Mouse (Mus musculus) ovary, adult 18-20 months (tissue): ENCODE measurements at regions not wholly inside any gene's neighbourhood (a gene's known extent, or its start where the extent isn't known, plus 50 kb on each side); places are given as distances from the start of the nearest gene placed in this dataset.
"Not testable (repeated sequence)": the region's sequence is repeated elsewhere in the genome, so short reads cannot be mapped to it uniquely, and the experiment has no call there.

Experiments used
- DNase-seq: peaks from one replicate; pipeline ENCODE4 v3.0.0; 2022; ENCODE audit warnings: low spot score, mixed read lengths

- DNase-seq = not testable (repeated sequence)
Observed at GRCm38 (mm10) chr1:101901601-101902000, 2129.0 kb downstream of the Cntnap5b start.

- DNase-seq = peak; percentile 4
Observed at GRCm38 (mm10) chr1:101902154-101902825, 2129.7 kb downstream of the Cntnap5b start.

- DNase-seq = peak; percentile 3
Observed at GRCm38 (mm10) chr1:101902826-101903210, 2130.3 kb downstream of the Cntnap5b start.

- DNase-seq = not testable (repeated sequence)
Observed at GRCm38 (mm10) chr1:101916991-101917390, 2144.4 kb downstream of the Cntnap5b start.

- DNase-seq = no peak
Observed at GRCm38 (mm10) chr1:101918872-101919271, 2146.3 kb downstream of the Cntnap5b start.

GRCm38 (mm10) chr1:101941107-101941506 lies 2168.5 kb downstream of the Cntnap5b start:
- DNase-seq = no peak
